Mouse (Mus musculus): ENCODE data around the gene Lrrc14b. TPM values are rescaled to one million over a fixed set of nuclear protein-coding genes. Genes with fewer than 3 reads are reported as not detected.

The Lrrc14b gene
- total RNA-seq (2014; rRNA removed) = 0.10 and 0.18 TPM in 2 replicates
- polyA plus RNA-seq (2015; fragmentation: Nextera tagmentation; extraction: Ambion mirVana) = not detected in 2 replicates

DNA sequence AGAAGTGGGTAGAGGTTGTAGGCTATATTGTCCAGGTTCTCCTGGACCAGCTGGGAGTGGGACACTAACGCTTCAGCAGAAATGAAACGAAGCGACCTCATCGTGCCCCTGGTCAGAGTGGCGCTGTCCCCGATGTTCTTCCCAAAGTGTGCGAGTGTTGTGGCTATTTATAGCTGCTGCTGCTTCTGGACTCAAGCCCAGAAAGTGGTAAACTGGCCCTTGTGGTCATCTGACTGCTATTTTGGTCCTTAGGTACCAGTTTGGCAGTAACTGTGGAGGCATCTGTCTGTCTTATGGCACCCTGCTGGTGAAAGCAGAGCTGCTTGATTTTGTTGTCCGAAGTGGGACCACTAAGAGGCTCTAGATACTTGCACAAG, at the start of gene Lrrc14b:
Gene Lrrc14b, minus strand, starts transcription at position 147 of the 377 bp plus-strand sequence.
- Histone ChIP-seq H3K36me3 (ENCODE audit: insufficient read depth, low read length) (peaks cover 16% of the 10 kb centered on the region; the same call in 1 of the 2 replicates), H3K9me3 (ENCODE audit: low read length) (no peaks in the 10 kb centered on the region), H3K4me2 (ENCODE audit: low read depth, low read length) (no peak within 1 kb of the TSS), H3K27me3 (ENCODE audit: insufficient read depth, low read length) (no peaks in the 10 kb centered on the region), H3K4me3 (ENCODE audit: low read length) (no peak within 1 kb of the TSS), H3K4me1 (ENCODE audit: insufficient read depth, low read length) (no peaks in the 10 kb centered on the region), H3K27ac (no peak within 1 kb of the TSS; the same call in 1 of the 2 replicates), H3K9ac (replicated peaks; ENCODE audit: low read length) (no peak within 1 kb of the TSS)
- 53% methylated on average over 8 of the region's 8 CpGs for WGBS
- TF ChIP-seq CTCF (IDR thresholded peaks at IDR 0.05; ENCODE audit: low read depth) = 0 out of 2 replicates have a peak, but pooled peaks have one; percentile 9
- DNase-seq (ENCODE audit: low spot score) (peak; percentile 55), ATAC-seq (peak; percentile 42; the same call in 1 of the 2 replicates)

DNA sequence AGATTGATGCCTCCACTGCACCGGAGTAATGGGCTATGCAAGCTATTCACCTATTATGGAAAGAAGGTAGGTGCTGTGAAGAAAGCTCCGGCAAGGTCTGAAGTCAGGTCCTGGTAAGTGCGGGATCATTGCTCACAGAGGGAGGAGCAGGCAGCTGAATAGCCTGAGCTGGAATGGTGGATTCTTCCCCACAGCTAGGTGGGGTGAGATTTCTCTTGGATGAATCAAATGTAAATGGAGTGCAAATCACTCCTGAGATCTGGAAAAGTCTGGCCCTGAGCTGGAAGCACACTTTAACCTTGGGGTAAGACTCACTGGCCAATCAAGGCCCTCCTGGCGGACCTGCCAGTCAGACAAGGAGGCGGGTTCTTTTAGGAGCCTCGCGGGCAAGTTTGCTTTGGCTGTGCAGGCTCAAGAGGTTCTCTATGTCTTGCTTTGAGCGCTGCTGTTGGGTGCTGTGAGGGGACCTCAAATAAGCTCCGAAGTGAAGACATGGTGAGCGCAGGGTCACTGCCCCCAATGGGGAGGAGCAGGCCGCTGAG, 35.6 kb upstream of the Lrrc14b start, which contains the start of gene Ftl1-ps1:
Gene Ftl1-ps1, plus strand, starts transcription at position 397 of the 542 bp plus-strand sequence.
- DNase-seq (ENCODE audit: low spot score) (no peak), ATAC-seq (no peak)
- Histone ChIP-seq H3K4me3 (ENCODE audit: low read length) (0 out of 2 replicates have a peak within 1 kb of the TSS, but pooled peaks have one; percentile 7), H3K4me2 (ENCODE audit: low read depth, low read length) (peak within 1 kb of the TSS; percentile 33), H3K9me3 (ENCODE audit: low read length) (no peaks in the 10 kb centered on the region), H3K27me3 (ENCODE audit: insufficient read depth, low read length) (no peaks in the 10 kb centered on the region), H3K4me1 (ENCODE audit: insufficient read depth, low read length) (no peaks in the 10 kb centered on the region), H3K27ac (no peak within 1 kb of the TSS), H3K36me3 (ENCODE audit: insufficient read depth, low read length) (no peaks in the 10 kb centered on the region), H3K9ac (replicated peaks; ENCODE audit: low read length) (no peak within 1 kb of the TSS)
- no peak for TF ChIP-seq CTCF (IDR thresholded peaks at IDR 0.05; ENCODE audit: low read depth)
- 13% methylated on average over 11 of the region's 11 CpGs for WGBS

DNA sequence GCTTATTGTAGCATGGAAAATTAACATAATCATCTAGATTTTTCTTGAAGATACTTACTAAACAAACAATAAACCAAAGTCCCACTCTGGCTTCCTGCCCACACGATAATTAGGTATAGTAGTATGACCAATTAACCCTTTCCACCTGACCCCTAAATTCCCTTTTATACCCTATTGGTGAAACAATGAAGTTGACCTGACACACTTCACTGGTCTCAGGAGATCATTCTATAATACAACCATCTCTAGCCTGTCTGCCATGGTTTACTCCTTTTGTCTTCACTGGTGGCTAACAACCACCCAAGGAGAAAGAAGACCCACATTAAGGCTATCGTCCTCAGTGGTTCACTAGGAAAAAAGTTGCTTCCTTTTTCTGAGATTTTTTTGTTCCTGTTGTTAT, 27.4 kb upstream of the Lrrc14b start:
- no peaks in the 10 kb centered on the region for H3K27me3 ChIP-seq (ENCODE audit: insufficient read depth, low read length)
- TF ChIP-seq CTCF (IDR thresholded peaks at IDR 0.05; ENCODE audit: low read depth) = no peak
- ATAC-seq = 0 out of 2 replicates have a peak, but pooled peaks have one; percentile 21

GRCm38 (mm10) chr13:74390371-74390990, 26.7 kb upstream of the Lrrc14b start, which contains the start of gene Zfp72:
TSS of gene Zfp72 (minus strand) at chr13:74390836.
- no peaks in the 10 kb centered on the region for H3K4me1 ChIP-seq (ENCODE audit: insufficient read depth, low read length)
- no peak for TF ChIP-seq CTCF (IDR thresholded peaks at IDR 0.05; ENCODE audit: low read depth)
- ATAC-seq (peak; percentile 96), DNase-seq (ENCODE audit: low spot score) (peak; percentile 91)
- no peaks in the 10 kb centered on the region for H3K27me3 ChIP-seq (ENCODE audit: insufficient read depth, low read length)
- WGBS = 3% methylated on average over 14 of the region's 14 CpGs
- peak within 1 kb of the TSS; percentile 49 for H3K9ac ChIP-seq (replicated peaks; ENCODE audit: low read length)
- peak within 1 kb of the TSS; percentile 73 for H3K4me2 ChIP-seq (ENCODE audit: low read depth, low read length)
- no peaks in the 10 kb centered on the region for H3K9me3 ChIP-seq (ENCODE audit: low read length)
- peak within 1 kb of the TSS; percentile 32; the same call in 1 of the 2 replicates for H3K27ac ChIP-seq
- H3K36me3 ChIP-seq (ENCODE audit: insufficient read depth, low read length) = no peaks in the 10 kb centered on the region
- peak within 1 kb of the TSS; percentile 52 for H3K4me3 ChIP-seq (ENCODE audit: low read length)

More for the DNA sequence above, 27.4 kb upstream of the Lrrc14b start:
- Histone ChIP-seq H3K9me3 (ENCODE audit: low read length) (no peaks in the 10 kb centered on the region), H3K4me3 (ENCODE audit: low read length) (no peak overlapping the region), H3K4me2 (ENCODE audit: low read depth, low read length) (no peak overlapping the region), H3K27ac (no peak overlapping the region), H3K4me1 (ENCODE audit: insufficient read depth, low read length) (no peaks in the 10 kb centered on the region), H3K36me3 (ENCODE audit: insufficient read depth, low read length) (no peaks in the 10 kb centered on the region), H3K9ac (replicated peaks; ENCODE audit: low read length) (no peak overlapping the region)
- 70% methylated on average over 2 of the region's 2 CpGs for WGBS
- DNase-seq (ENCODE audit: low spot score) = no peak

DNA sequence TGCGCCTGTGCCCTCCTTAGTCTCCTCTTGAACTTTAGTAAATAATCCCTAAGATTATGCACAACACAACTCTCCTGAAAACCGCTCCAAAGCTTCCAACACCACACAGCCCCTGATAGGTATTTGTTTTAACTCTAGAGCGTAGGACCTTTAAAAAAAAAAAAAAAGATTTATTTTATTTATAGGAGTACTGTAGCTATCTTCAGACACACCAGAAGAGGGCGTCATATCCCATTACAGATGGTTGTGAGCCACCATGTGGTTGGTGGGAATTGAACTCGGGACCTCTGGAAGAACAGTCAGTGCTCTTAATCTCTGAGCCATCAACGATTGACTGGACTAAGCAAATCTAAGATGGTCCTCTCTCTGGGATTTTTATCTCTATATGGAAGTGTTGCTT, 25.9 kb upstream of the Lrrc14b start:
- 63% methylated on average over 6 of the region's 6 CpGs for WGBS
- no peaks in the 10 kb centered on the region for H3K9me3 ChIP-seq (ENCODE audit: low read length)
- peak; percentile 30 for TF ChIP-seq CTCF (IDR thresholded peaks at IDR 0.05; ENCODE audit: low read depth)
- H3K4me1 ChIP-seq (ENCODE audit: insufficient read depth, low read length) = no peaks in the 10 kb centered on the region
- peak; percentile 11; the same call in 1 of the 2 replicates for ATAC-seq
- no peaks in the 10 kb centered on the region for H3K27me3 ChIP-seq (ENCODE audit: insufficient read depth, low read length)
- no peaks in the 10 kb centered on the region for H3K36me3 ChIP-seq (ENCODE audit: insufficient read depth, low read length)
- peak overlapping the region; percentile 52 for H3K4me3 ChIP-seq (ENCODE audit: low read length)
- H3K9ac ChIP-seq (replicated peaks; ENCODE audit: low read length) = peak overlapping the region; percentile 49
- H3K27ac ChIP-seq = no peak overlapping the region
- peak overlapping the region; percentile 73 for H3K4me2 ChIP-seq (ENCODE audit: low read depth, low read length)
- DNase-seq (ENCODE audit: low spot score) = no peak

DNA sequence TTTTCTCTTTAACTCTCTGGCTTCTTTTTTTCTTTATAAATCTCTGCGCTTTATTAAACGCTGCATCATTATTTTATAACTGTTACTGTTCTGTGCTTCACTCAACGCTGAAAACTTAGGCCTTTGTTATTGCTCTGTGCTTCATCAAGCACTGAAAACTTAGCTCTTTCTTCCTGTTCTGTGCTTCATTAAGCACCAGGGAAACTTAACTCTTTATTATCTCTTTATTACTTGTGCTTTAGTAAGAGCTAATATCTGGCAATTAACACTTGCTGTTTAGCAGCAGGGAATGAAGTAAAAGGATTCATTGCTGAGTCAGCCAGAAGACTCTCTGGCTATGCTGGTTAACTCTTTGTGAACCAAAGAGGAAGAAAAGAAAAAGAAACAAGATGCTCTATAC, 18.5 kb upstream of the Lrrc14b start:
- peaks cover 5% of the 10 kb centered on the region; the same call in 1 of the 2 replicates for H3K4me1 ChIP-seq (ENCODE audit: insufficient read depth, low read length)
- ATAC-seq (peak; percentile 51; the same call in 1 of the 2 replicates), DNase-seq (ENCODE audit: low spot score) (no peak)
- H3K9me3 ChIP-seq (ENCODE audit: low read length) = no peaks in the 10 kb centered on the region
- no peak overlapping the region for H3K4me3 ChIP-seq (ENCODE audit: low read length)
- no peaks in the 10 kb centered on the region for H3K36me3 ChIP-seq (ENCODE audit: insufficient read depth, low read length)
- H3K27ac ChIP-seq = peak overlapping the region; percentile 65; the same call in 1 of the 2 replicates
- H3K4me2 ChIP-seq (ENCODE audit: low read depth, low read length) = peak overlapping the region; percentile 33; the same call in 1 of the 2 replicates
- no peak for TF ChIP-seq CTCF (IDR thresholded peaks at IDR 0.05; ENCODE audit: low read depth)
- no peak overlapping the region for H3K9ac ChIP-seq (replicated peaks; ENCODE audit: low read length)
- no peaks in the 10 kb centered on the region for H3K27me3 ChIP-seq (ENCODE audit: insufficient read depth, low read length)
- WGBS = 35% methylated on average over 3 of the region's 3 CpGs

All from hindbrain, postnatal 0 days (tissue).